Mouse (Mus musculus) C2C12 (cell line): ENCODE data around the gene Cpt2.

ENCODE experiments used
- CEBPB ChIP-seq: IDR thresholded peaks from one replicate; pipeline ENCODE4 v1.6.1; 2011; ENCODE audit warnings: low read depth, mild to moderate bottlenecking, control low read depth, moderate library complexity
- CTCF ChIP-seq: IDR thresholded peaks from one replicate; pipeline ENCODE4 v1.5.1; 2011; ENCODE audit not compliant: control insufficient read depth, insufficient read depth, insufficient read length
- MAX ChIP-seq: IDR thresholded peaks from one replicate; pipeline ENCODE4 v1.6.1; 2011; ENCODE audit warnings: mild to moderate bottlenecking, control low read depth
- MYOD1 ChIP-seq: IDR thresholded peaks from one replicate; pipeline ENCODE4 v1.6.1; 2011; ENCODE audit warnings: low read depth; ENCODE audit not compliant: control insufficient read depth, insufficient read length
- USF1 ChIP-seq: IDR thresholded peaks from one replicate; pipeline ENCODE4 v1.6.1; 2011; ENCODE audit warnings: low read depth, mild to moderate bottlenecking, control low read depth, moderate library complexity

DNA sequence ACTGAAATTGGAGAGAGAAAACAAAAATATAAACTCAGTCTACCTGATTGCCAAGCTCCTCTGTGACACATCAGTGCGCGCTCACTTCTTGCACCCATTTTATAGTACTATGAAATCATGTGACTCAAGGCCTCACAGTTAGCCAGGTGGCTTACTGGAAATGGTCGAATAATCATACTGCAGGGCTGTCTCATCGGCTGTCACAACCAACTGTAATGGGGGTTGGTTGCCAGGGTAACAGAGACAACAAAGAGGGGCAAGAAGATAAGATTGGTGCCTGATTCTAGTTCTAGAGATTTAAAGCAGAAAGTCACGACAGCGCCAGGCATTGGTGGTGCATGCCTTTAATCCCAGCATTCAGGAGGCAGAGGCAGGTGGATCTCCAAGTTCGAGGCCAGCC is 64.4 kb downstream of the Cpt2 start:
- TF ChIP-seq CTCF (no peak), MAX (no peak), USF1 (no peak), MYOD1 (no peak), CEBPB (no peak)
